Comparison of ENCODE assay signal across 8 mouse cellular contexts in the genomic region with DNA sequence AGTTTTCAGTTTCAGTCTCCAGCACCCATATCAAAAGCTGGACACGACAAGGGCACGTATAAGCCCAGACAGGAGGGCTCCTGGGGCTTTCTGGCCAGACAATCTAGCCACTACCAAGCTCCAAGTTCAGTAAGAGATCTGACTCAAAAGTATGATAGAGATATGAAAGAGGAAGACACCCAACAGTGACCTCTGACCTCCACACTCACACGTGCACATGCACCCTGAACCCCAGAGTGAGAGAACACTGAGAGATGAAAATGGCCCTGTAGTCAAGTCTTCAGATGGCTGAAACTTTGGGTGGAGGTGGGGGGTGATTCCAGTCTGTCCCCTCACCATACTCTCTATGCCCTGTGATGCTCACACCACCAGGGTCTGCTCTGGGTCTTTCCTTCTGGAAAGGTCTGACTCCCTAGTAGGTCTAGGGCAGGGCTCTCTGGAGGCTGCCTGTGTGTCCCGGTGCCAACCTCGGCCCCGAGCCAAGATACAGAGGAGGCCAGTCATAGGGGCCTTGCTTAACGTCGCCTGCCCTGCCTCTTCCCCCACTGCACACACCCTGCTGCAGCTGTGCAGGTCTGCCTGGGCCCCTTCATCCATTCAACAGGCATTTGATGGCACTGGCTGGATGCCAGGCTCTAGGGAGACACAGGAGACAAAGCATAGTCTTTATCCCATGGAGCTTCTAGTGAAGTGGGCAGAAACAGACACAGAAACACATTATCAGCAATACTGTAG. TPM values are rescaled to one million over a fixed set of nuclear protein-coding genes. Genes with fewer than 3 reads are reported as not detected.
A peak's percentile ranks its signal among the peaks of the same experiment; 100 is the strongest.
DNase-seq lines count a peak whose midpoint lies in the region; ATAC-seq lines count a peak whose summit lies in the region.

No protein-coding gene starts in this region.

- no peak overlapping the region for H3K27ac ChIP-seq in embryonic facial prominence, embryonic 11.5 days (replicated peaks; ENCODE audit: low read depth, low read length)
- H3K27ac ChIP-seq in heart, embryonic 10.5 days: peak overlapping the region; percentile 60; the same call in 1 of the 2 replicates

- no peaks in the 10 kb centered on the region for H3K27me3 ChIP-seq in embryonic facial prominence, embryonic 11.5 days (ENCODE audit: control insufficient read depth, insufficient read depth, low read length)
- no peaks in the 10 kb centered on the region for H3K27me3 ChIP-seq in heart, embryonic 10.5 days (ENCODE audit: insufficient read depth, poor library complexity, severe bottlenecking)

- H3K9ac ChIP-seq in embryonic facial prominence, embryonic 11.5 days (replicated peaks; ENCODE audit: low read length): no peak overlapping the region

- no peaks in the 10 kb centered on the region for H3K9me3 ChIP-seq in embryonic facial prominence, embryonic 11.5 days (replicated peaks; ENCODE audit: control insufficient read depth, low read length)
- no peaks in the 10 kb centered on the region for H3K9me3 ChIP-seq in heart, embryonic 10.5 days

- no peak overlapping the region for H3K4me3 ChIP-seq in embryonic facial prominence, embryonic 11.5 days (ENCODE audit: low read depth, low read length)
- peak overlapping the region; percentile 9; the same call in 1 of the 2 replicates for H3K4me3 ChIP-seq in heart, embryonic 10.5 days

- 80% methylated on average over 8 of the region's 8 CpGs for WGBS in embryonic facial prominence, embryonic 11.5 days
- 42% methylated on average over 8 of the region's 8 CpGs for WGBS in heart, embryonic 10.5 days

- intact Hi-C loops in left cerebral cortex, postnatal 36 days (cut with DNase I): no loop called here

- 0 out of 2 replicates have a peak, but pooled peaks have one; percentile 25 for ATAC-seq in embryonic facial prominence, embryonic 11.5 days (replicated peaks; ENCODE audit: insufficient number of reproducible peaks, low FRiP score, low TSS enrichment, low read depth)

- H3K4me1 ChIP-seq in embryonic facial prominence, embryonic 11.5 days (ENCODE audit: control insufficient read depth, insufficient read depth, low read length): peaks cover 13% of the 10 kb centered on the region
- peaks cover 66% of the 10 kb centered on the region for H3K4me1 ChIP-seq in heart, embryonic 10.5 days

- no peak overlapping the region for H3K4me2 ChIP-seq in embryonic facial prominence, embryonic 11.5 days (ENCODE audit: low read depth, low read length)

- H3K36me3 ChIP-seq in embryonic facial prominence, embryonic 11.5 days (replicated peaks; ENCODE audit: control insufficient read depth, insufficient read depth, low read depth, low read length): no peaks in the 10 kb centered on the region
- H3K36me3 ChIP-seq in heart, embryonic 10.5 days: 0 out of 2 replicates have a peak, but pooled peaks cover under 1% of the 10 kb centered on the region

- DNase-seq in spleen, postnatal 36 days (ENCODE audit: low spot score in 2 of 2): peak; percentile 57 to 70
- DNase-seq in spleen, adult 12 weeks (ENCODE audit: low spot score): no peak
- no peak for DNase-seq in embryonic facial prominence, embryonic 11.5 days (ENCODE audit: low spot score)
- no peak for DNase-seq in heart, embryonic 10.5 days (ENCODE audit: low spot score)
- peak; percentile 84 to 87 for DNase-seq in kidney, adult 8-10 months
- peak; percentile 88 to 94 for DNase-seq in lung, adult 18-20 months
- peak; percentile 71 for DNase-seq in ovary, adult 18-20 months (ENCODE audit: low spot score)
- DNase-seq in left cerebral cortex, postnatal 36 days (ENCODE audit: low spot score in 2 of 2): no peak

RNA-seq across cellular contexts. Expression of a gene that starts 32.6 kb away (rescaled TPM):
- 0.88 and 1.0 TPM in 2 replicates for polyA plus RNA-seq in embryonic facial prominence, embryonic 11.5 days (2014; fragmentation: Nextera tagmentation; extraction: Ambion mirVana)
- 0.71 and 1.1 TPM in 2 replicates for polyA plus RNA-seq in heart, embryonic 10.5 days (2016; fragmentation: Nextera tagmentation; extraction: Ambion mirVana)
- total RNA-seq in left cerebral cortex, postnatal 36 days (2021): 1 to 10 TPM; 3.6 to 6.0 TPM

RNA-seq across cellular contexts. Expression of a gene that starts 37.8 kb away (rescaled TPM):
- 3.6 and 4.1 TPM in 2 replicates for polyA plus RNA-seq in embryonic facial prominence, embryonic 11.5 days (2014; fragmentation: Nextera tagmentation; extraction: Ambion mirVana)
- polyA plus RNA-seq in heart, embryonic 10.5 days (2016; fragmentation: Nextera tagmentation; extraction: Ambion mirVana): 8.0 and 10.5 TPM in 2 replicates
- 10 to 100 TPM; 17.2 to 18.5 TPM for total RNA-seq in left cerebral cortex, postnatal 36 days (2021)

Comparison
In these comparisons a context has a peak if more than half of its experiments do, and no peak if none do; other contexts are left out.
1. DNase-seq: peak in spleen, postnatal 36 days (2 of 2), kidney, adult 8-10 months (2 of 2), lung, adult 18-20 months (2 of 2) and ovary, adult 18-20 months (single experiment); none in spleen, adult 12 weeks (single experiment), embryonic facial prominence, embryonic 11.5 days (single experiment), heart, embryonic 10.5 days (single experiment) and left cerebral cortex, postnatal 36 days (0 of 2).